Comparison of ENCODE assay signal across 10 mouse cellular contexts in genomic region chr9:31283044-31283443, GRCm38 (mm10). TPM values are rescaled to one million over a fixed set of nuclear protein-coding genes. Genes with fewer than 3 reads are reported as not detected.
DNase-seq lines count a peak whose midpoint lies in the region; ATAC-seq and TF ChIP-seq lines count a peak whose summit lies in the region.
"Had no signal": no experiment of that assay in that cellular context is flagged by ENCODE, and none has a peak within 500 bp of the region (broad histone marks: within the 10 kb centered on the region; RNA-seq: fewer than 3 reads in every experiment).

No protein-coding gene starts in this region.

- H3K27ac ChIP-seq in testis, adult 2 months (ENCODE audit: control insufficient read depth, insufficient read depth, low read depth, low read length): peak overlapping the region; percentile 54; the same call in 1 of the 2 replicates
- H3K27ac ChIP-seq in forebrain, postnatal 0 days (ENCODE audit: low read depth, low read length): no peak overlapping the region
- H3K27ac ChIP-seq in midbrain, embryonic 10.5 days (replicated peaks): peak overlapping the region; percentile 100
- H3K27ac ChIP-seq: heart, adult 2 months had no signal

- no peaks in the 10 kb centered on the region for H3K9me3 ChIP-seq in forebrain, postnatal 0 days (ENCODE audit: low read length)
- H3K9me3 ChIP-seq in midbrain, embryonic 10.5 days (replicated peaks): no peaks in the 10 kb centered on the region

- H3K36me3 ChIP-seq in testis, adult 2 months (ENCODE audit: control insufficient read depth, insufficient read depth, low read length): no peaks in the 10 kb centered on the region
- H3K36me3 ChIP-seq in forebrain, postnatal 0 days (ENCODE audit: insufficient read depth): peaks cover 7% of the 10 kb centered on the region; the same call in 1 of the 2 replicates
- H3K36me3 ChIP-seq in midbrain, embryonic 10.5 days: peaks cover 29% of the 10 kb centered on the region

- no peak overlapping the region for H3K9ac ChIP-seq in forebrain, postnatal 0 days

- ATAC-seq in forebrain, postnatal 0 days: no peak

- H3K4me3 ChIP-seq in testis, adult 2 months (ENCODE audit: control insufficient read depth, low read depth, low read length): no peak overlapping the region; the same call in 1 of the 2 replicates
- H3K4me3 ChIP-seq in forebrain, postnatal 0 days (ENCODE audit: low read depth, low read length): no peak overlapping the region
- H3K4me3 ChIP-seq in midbrain, embryonic 10.5 days: peak overlapping the region; percentile 90; the same call in 1 of the 2 replicates
- H3K4me3 ChIP-seq: heart, adult 2 months had no signal

- DNase-seq in testis, postnatal 10 days (ENCODE audit: low spot score): no peak
- no peak for DNase-seq in forebrain, postnatal 0 days
- DNase-seq in midbrain, embryonic 10.5 days (ENCODE audit: low spot score): no peak
- no peak for DNase-seq in right cerebral cortex, postnatal 25 days
- DNase-seq in T-cell, adult 2 months (ENCODE audit: low spot score): no peak
- no peak for DNase-seq in adrenal gland, postnatal 4 days (ENCODE audit: low spot score in 2 of 2)
- DNase-seq: adrenal gland, adult 2 months; heart, adult 2 months; kidney, postnatal 14 days had no signal

- TF ChIP-seq POLR2A in testis, adult 2 months (IDR thresholded peaks at IDR 0.05; ENCODE audit: control insufficient read depth, low read depth, low read length): no peak

- H3K4me2 ChIP-seq in forebrain, postnatal 0 days (ENCODE audit: low read depth): 0 out of 2 replicates have a peak overlapping the region, but pooled peaks have one; percentile 78

- peaks cover 17% of the 10 kb centered on the region for H3K4me1 ChIP-seq in testis, adult 2 months (ENCODE audit: control insufficient read depth, insufficient read depth, low read length)
- peaks cover 12% of the 10 kb centered on the region; the same call in 1 of the 2 replicates for H3K4me1 ChIP-seq in forebrain, postnatal 0 days (ENCODE audit: insufficient read depth)
- peaks cover 29% of the 10 kb centered on the region for H3K4me1 ChIP-seq in midbrain, embryonic 10.5 days

- 80% methylated on average over 4 of the region's 4 CpGs for WGBS in forebrain, postnatal 0 days
- 86% methylated on average over 4 of the region's 4 CpGs for WGBS in midbrain, embryonic 10.5 days

- no peaks in the 10 kb centered on the region for H3K27me3 ChIP-seq in testis, adult 2 months (ENCODE audit: control insufficient read depth, insufficient read depth, low read length)
- no peaks in the 10 kb centered on the region for H3K27me3 ChIP-seq in forebrain, postnatal 0 days (ENCODE audit: insufficient read depth, low read length)
- no peaks in the 10 kb centered on the region for H3K27me3 ChIP-seq in midbrain, embryonic 10.5 days (ENCODE audit: low read depth, poor library complexity, severe bottlenecking)

- TF ChIP-seq CTCF in testis, adult 2 months (IDR thresholded peaks at IDR 0.05; ENCODE audit: control insufficient read depth, insufficient read depth, insufficient replicate concordance, low read depth, low read length): no peak
- TF ChIP-seq CTCF in forebrain, postnatal 0 days (IDR thresholded peaks at IDR 0.05; ENCODE audit: low read depth): no peak

RNA-seq across cellular contexts. Expression of gene Prdm10, which starts 2.7 kb away (rescaled TPM):
- polyA plus RNA-seq in testis, adult 2 months (2012; rRNA removed): 4.7 and 5.1 TPM in 2 replicates
- total RNA-seq in forebrain, postnatal 0 days (2014; rRNA removed): 13.2 and 16.0 TPM in 2 replicates
- polyA plus RNA-seq in forebrain, postnatal 0 days (2015; fragmentation: Nextera tagmentation; extraction: Ambion mirVana): 3.4 and 5.1 TPM in 2 replicates
- 7.3 and 8.7 TPM in 2 replicates for polyA plus RNA-seq in midbrain, embryonic 10.5 days (2016; fragmentation: Nextera tagmentation; extraction: Ambion mirVana)
- total RNA-seq in adrenal gland, postnatal 4 days (2021): 1 to 10 TPM; 9.0 to 9.3 TPM
